Mouse (Mus musculus): ENCODE measurements around the gene Ndufv1. TPM values are rescaled to one million over a fixed set of nuclear protein-coding genes. Genes with fewer than 3 reads are reported as not detected.

Gene Ndufv1
- polyA plus RNA-seq, 1 experiment = 167 TPM

DNA sequence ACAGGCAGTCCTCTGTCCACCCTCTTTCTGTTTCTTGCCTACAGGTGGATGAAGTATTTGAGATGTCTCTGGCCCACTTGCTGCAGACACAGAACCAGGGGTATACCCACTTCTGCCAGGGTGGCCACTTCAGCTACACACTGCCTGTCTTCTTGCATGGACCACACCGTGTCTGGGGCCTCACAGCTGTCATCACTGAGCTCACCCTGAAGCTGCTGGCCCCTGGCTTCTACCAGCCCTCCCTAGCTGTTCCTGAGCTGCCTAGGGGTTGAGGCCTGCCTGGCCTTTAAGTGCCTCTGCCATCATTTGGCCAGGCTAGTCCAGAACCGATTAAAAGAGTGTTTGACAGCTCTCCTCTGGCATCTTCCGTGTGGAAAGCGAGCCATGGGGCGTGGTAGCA is 10.9 kb downstream of the Ndufv1 start:
- DNase-seq (ENCODE audit: low spot score) = no peak

DNA sequence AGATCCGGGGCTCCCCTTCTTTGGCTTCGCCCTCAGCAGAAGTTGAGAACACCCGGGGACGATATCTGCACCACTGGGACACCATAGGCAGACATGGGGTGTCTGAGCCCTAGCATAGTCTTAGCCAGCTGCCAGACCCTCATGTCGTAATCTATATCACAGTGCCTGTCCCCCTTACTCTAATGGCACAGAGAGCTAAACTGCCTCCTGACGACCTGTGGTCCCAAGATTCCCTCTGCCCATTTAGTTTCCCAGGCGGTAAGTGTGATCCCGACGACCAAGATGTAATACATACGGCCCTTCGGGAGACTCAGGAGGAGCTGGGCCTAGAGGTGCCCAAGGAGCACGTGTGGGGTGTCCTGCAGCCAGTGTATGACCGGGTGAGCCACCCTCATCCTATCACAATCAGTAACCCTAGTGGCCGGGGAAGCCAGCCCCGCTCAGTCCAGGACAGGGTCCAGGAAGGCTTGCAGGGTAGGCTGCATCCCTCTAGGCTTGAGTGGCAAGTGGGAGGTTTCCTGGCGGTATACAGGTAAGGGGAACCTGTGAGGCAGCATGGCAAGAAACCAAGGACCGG is 11.6 kb downstream of the Ndufv1 start:
- no peak for DNase-seq (ENCODE audit: low spot score)

DNA sequence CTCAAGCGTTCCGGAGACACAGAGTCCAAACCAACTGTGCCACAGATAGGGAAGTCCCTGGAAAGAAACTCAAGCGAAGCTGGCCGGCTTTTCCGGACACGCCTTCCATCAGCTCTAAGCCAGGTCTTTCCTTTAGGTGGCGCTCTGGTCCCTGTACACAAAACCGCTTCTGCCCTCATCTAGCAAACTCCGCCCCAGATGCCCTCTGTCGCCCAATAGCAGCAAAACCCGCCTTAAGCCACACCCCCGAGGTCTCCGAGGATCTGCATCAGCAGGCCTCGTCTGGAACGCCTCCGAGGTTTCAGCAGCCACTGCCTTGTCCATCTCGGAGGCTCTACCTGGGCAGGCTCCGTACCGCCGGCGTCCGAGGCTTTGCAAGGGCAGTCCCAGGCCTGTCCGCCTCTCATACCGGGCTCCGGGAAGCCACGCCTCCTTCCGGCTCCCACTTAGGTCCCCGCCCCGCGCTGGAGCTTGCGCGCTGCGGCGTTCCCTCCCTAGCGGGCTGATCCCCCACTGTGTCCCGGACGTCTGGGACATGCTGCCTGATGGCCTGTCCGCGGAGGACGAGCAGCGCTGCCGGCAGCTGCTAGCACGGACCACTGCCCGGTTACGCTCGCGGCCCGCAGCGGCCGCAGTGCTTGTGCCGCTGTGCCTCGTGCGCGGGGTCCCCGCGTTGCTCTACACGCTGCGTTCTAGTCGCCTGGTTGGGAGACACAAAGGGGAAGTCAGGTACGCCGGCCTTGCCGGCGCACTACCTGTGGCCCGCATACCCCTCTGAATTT is 12.3 kb downstream of the Ndufv1 start, which contains the start of the genes Nudt8 and Gm49405:
Nudt8 (plus strand) TSS at position 462 of the 782 bp plus-strand sequence.
Gm49405 (plus strand) TSS at position 508 of the 782 bp plus-strand sequence.
- peak; percentile 95 for DNase-seq (ENCODE audit: low spot score)

DNA sequence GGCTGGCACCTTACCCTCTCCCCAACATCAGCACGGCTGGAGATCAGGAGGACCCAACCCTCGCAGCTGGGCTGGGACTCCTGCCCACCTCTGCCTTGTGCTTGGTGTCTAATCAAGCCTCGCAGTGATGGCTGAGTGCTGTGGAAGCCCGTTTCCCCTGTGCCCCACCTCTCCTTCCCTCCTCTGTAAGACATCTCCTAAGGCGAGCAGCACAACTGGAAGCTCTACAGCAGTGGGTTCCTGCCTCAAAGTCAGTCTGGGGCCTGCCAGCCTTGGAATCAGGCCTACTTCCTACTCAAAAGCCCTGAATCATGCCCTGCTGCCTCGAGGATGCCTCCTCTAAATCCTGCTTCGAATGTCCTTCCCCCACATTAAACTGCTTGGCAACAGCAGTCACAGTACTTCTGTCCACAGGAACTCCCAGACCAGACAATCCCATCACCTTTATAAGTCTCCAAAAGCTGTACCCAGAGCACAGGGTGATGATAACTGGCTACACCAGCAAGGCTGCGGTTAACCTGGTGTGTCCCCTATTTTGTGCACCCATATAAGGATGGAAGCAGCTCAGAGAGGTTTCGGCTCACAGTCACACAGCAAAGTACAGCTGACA is 13.4 kb downstream of the Ndufv1 start:
- DNase-seq (ENCODE audit: low spot score) = no peak

DNA sequence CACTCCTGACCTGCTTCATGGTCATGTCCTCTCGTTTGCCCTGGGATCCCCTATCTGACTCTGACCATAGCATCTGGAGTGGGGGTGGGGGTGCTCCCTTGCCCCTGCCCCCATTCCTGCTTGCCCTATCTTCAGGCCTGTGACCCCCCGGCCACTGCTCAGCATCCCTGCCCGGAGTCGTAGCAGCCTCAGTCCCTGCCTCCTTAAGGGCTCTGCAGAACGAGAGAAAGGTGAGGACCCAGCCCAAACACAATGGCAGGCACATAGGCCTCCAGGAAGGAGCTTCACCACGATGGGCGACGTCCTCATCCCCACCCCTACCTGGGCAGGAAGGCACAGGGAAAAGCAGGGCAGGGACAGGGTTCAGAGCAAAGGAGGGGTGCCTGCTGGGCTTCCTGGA is 14.3 kb downstream of the Ndufv1 start:
- DNase-seq (ENCODE audit: low spot score) = no peak

DNA sequence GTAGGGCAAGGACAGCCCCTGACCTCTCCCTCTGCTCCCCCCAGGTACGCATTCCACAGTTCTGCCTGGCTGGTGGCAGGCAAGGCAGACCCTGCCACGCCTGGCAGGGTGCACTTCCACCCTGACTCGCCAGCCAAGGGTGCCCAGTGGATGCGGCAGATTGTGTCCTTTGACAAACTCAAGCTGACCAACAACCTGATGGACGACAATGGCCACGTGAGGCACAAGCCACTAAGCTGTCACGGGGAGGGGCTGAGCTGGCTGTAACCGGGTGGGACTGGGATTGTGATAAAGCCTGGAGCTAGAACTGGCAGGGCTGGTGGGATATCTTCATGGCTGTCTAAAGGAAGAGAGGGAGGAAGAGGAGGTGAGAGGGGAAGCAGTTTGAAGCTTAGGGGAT is 15.4 kb downstream of the Ndufv1 start:
- no peak for DNase-seq (ENCODE audit: low spot score)

DNA sequence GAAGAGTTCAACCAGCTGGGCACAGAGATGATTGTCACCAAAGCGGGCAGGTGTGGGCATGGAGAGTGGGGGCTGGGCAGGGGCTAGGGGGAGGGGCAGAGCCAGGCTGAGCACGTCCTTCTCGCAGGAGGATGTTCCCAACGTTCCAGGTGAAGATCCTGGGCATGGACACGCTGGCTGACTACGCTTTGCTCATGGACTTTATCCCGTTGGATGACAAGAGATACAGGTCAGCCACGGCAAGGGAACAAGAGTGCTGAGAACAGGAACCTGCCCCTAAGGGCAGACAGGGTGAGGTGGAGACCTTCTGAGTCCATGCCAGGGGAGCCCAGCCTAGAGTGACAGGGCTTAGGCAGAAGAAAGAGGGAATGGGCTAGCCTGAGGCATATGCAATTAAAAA is 15.9 kb downstream of the Ndufv1 start:
- no peak for DNase-seq (ENCODE audit: low spot score)

DNA sequence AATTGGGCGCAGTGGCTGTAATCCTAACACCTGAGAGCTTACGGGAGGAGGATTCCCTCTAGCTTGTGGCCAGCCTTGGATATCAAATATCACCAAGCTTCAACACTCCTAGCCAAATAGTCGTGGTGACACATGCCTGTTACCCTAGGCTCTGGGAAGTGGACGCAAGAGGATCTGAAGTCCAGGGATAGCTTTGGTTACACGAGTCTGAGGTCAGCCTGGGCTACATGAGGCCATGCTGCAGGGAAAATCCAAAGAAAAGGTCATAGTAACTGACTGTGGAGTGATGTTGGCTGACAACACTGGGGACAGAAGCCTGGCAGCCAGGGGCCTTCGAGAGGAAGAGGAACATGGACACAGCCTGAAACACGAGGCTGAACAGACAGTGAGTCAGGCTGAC is 16.5 kb downstream of the Ndufv1 start:
- no peak for DNase-seq (ENCODE audit: low spot score)

DNA sequence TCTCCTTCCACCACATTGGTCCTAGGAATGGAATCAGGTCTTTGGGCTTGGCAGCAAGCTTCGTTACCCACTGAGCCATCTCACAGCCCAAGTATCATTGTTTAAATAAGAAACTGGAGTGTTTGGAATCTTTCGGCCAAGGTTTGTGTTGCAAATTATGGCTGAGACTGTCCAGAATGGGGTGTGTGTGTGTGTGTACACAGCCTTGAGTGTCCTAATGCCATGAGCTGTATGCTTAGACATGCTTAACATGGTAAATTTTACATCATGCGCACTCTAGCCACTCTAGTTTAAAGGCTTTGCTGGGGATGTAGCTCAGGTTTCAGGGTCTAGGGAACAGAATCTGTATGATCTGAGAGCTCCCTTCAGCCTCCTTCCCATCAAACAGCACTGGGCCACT is 17.1 kb downstream of the Ndufv1 start:
- DNase-seq (ENCODE audit: low spot score) = no peak

DNA sequence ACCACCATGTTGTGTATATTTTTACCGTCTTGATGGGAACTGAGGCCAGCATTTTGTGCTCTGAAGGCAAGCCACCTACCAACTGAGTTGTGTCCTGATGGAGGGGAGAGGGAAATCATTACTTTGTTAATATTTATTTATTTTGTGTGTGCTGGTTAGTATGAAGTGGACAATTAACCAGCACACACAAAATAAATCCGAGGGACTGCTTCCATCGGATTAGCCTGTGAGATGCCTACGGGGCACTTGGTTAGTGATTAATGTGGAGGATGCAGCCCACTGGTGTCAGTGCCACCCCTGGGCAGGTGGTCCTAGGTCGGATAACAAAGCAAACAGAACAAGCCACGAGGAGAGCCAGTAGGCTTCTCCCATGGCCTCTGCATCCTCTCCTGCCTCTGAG is 17.7 kb downstream of the Ndufv1 start:
- DNase-seq (ENCODE audit: low spot score) = no peak

DNA sequence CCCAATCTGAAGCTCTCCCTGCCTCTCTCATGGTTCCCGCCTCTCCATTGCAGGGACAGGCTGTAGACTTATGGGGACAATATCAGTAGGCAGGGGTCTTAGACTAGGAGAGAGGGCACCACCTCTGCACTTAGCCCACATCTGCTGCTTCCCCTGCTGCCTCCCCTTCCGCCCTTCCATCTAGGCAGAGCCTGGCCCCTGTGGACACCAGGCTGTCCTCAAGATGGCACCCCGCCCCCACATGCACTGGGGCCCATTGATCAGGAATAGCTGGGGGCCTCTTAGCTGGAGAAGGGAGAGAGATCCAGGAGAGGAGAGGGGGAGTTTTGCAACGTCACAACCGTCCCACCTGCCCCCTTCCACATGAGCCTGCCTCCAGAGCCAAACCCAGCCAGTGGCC is 20.2 kb downstream of the Ndufv1 start, which contains the start of gene Tbx10:
Tbx10 (plus strand) TSS at position 337 of the 400 bp plus-strand sequence.
- DNase-seq (ENCODE audit: low spot score) = no peak

DNA sequence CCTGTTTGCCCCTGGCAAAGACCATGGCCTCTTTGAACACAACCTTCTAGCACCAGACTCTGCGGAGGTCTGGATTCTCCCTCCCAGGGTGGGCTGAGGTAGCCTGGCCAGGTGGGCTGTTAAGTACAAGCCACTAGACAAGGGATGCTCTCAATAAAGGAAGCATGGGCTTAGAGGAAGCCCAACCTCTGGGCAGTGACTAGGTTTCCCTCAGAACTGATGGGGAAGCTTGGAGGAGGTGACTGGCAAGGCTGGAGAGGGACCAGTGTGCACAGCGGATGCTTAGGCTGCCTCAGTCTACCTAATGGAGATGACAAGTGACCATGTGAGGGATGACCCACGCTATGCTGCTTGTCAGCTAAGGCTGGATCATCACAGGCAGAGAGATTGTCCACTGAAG is 20.6 kb downstream of the Ndufv1 start:
- DNase-seq (ENCODE audit: low spot score) = no peak

DNA sequence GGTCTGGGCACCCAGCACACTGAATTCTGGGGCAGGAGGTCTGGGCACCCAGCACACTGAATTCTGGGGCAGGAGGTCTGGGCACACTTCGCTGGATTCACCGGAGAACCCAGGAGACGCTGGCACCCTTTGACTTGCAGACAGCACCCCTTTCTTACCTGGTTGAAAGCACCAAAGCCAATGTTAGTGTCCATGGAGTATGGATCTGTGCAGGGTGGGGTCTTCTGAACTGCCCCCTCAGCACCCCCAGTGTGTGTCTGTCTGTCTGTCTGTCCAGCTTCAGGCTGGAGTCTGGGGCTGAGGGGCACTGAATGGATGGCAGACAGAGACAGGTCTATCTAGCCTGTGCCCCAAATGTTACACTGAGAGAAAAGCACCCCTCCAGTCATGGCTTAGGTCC is 21.0 kb downstream of the Ndufv1 start:
- no peak for DNase-seq (ENCODE audit: low spot score)

DNA sequence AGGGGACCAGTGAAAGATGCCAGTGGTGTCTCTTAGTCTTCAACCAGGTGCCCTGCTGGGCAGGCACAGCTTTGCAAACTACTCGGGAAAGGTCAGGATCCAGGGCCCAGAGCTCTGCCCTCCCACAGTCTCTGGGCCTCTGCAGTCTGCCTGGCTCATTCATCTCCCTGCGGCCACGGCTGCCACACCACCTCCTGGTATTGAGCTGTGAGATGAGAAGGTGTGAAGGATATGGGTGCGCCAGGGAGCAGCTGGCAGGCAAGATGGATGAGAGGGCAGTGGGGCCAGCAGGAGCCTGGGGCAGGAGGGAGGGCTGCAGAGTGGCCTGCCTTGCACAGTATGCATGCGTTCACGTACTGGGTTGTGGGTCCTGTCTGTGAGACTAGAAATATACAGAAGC is 21.8 kb downstream of the Ndufv1 start:
- DNase-seq (ENCODE audit: low spot score) = no peak

DNA sequence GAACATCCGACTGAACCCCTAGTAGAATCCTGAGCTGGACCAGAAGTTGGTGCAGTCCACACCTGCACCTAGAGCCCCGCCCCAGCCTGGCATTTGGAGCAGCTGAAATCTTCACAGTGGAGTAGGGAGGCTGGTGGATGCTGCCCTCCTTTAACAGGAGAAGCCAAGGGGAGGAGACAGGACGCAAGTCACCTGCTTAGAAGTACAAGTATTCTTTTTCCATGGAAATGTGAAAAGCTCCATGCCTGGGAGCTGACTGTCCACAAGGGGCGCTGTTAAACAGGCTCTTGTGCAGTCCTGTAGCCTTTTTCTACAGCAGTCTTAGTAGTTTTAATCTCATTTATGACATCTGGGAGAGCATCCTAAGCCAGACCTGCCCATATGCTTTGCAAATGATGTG is 23.9 kb downstream of the Ndufv1 start:
- no peak for DNase-seq (ENCODE audit: low spot score)

DNA sequence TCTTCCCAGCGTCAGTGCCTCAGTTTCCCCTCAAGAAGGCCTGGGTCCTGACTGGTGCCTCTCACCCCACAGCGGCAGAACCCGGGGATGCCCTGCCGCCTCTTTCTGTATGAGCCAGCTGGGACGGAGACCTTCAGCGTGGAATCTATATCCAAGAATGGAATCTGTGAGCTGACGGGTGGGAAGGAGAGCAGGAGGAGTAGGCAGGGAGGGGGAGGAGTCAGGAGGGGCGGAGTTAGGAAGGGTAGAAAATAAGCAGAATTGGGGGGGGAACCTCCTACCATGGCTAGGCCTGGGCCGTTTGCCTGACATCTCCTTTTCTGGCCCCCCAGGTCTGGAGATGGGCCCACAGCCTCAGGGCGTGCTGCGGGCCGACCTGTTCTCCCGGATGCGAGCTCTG is 24.5 kb downstream of the Ndufv1 start:
- no peak for DNase-seq (ENCODE audit: low spot score)

DNA sequence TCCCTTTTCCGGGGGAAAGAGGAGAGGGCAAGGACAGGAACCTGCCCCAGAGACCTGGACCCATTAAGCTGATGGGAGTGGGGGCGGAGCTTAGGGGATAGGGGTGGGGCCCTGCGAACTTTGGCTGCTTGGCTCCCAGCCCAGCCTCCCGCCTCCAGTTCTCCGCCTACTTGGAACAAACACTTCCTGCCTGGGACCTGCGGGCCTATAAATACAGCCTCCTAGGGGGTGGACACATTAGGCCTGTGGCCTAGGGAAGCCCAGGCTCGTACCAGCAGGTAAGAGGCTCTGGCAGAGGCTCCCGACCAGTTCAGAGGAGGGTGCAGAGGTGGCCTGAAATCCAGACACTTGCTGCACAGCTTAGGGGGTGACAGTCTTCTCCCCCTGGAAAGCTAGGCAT is 26.3 kb downstream of the Ndufv1 start, which contains the start of gene Acy3:
Acy3 (plus strand) TSS at position 237 of the 400 bp plus-strand sequence.
- DNase-seq (ENCODE audit: low spot score) = peak; percentile 48

DNA sequence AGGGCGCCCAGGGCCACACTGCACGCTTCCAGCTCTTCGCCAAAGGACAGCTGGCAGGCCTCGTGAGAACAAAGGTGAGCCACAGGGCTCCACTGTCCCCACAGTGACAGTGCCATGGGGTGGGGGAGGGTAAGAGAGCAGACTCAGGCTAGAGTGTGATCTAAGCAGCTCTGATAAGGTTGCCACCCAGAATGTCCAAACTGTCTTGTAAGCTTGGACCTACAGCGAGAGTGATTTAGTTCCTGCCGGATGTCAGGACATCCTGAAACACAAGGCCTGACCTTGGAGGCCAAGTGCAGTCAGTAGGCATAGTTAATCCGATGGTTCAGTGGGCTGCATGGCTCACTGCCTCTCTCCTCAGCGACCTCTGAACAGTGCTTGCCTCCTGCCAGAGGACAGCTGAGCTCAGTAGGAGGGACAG is 27.3 kb downstream of the Ndufv1 start:
- no peak for DNase-seq (ENCODE audit: low spot score)

DNA sequence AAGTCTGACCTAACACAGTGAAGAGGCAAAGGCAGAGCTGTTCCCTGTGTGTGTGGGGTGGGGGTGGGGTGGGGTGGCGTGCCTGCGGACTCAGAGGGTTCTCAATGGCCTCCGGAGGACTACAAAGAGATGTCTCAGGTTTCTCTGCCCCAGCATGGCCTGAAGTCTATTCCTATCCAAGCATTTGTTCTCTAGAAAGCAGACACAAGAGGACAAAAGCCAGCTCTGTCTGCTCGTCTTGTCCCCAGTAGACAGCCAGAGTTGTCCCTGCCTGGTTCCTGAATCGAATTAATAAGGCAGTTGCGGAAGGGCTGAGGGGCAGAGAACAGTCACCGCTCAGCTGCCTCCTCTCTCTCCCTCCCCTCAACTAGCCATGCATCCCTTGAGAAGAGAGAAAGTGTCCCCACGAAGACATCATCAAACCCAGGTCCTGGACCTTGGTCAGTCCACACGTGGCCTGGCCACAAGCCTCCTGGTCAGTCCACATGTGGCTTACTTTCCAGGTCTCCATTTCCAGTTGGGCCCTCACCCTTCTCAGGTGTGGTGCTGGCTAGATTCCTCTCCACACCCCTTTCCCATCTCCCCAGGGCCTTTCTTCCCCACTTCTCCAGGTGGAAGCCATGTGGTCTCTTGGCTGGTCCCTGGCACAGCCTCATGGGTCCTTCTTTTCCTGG is 28.9 kb downstream of the Ndufv1 start:
- DNase-seq (ENCODE audit: low spot score) = no peak

DNA sequence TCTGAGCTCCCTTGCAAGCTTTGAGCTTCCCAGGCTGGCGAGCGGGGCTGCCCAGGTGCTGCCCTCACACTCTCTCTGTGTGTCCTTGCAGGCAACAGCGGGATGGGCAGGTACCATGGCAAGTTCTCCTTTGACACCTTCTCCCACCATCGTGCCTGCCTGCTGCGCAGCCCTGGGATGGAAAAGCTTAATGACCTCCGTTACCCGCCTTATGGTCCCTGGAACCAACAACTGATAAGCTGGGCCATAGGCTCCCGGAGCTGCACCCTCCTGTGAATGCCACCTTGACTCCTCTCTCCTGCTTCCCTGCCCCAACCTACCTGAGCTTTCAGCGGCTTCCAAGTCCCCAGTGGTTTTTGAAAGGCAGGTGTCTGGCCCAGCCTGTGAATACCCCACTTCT is 31.7 kb downstream of the Ndufv1 start:
- DNase-seq (ENCODE audit: low spot score) = no peak

DNA sequence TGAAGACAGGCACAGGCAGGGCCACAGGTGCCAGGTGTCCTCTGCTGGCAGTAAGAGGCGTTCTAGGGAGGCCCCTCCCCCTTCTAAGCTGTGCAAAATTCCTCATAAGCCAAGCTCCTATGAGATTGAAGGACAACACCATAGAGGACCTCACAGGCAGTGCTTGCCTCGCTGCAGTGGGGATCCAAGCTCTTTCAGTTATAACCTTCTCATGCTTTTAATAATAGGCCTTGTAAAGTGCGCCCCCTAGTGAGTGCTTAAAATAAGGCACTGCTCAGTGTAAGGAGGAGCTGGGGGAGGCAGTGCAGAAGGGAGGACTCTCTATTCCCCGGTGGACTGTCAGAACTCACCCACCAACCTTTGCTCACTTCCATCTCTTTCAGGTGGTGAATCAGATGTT is 32.3 kb downstream of the Ndufv1 start:
- DNase-seq (ENCODE audit: low spot score) = no peak

DNA sequence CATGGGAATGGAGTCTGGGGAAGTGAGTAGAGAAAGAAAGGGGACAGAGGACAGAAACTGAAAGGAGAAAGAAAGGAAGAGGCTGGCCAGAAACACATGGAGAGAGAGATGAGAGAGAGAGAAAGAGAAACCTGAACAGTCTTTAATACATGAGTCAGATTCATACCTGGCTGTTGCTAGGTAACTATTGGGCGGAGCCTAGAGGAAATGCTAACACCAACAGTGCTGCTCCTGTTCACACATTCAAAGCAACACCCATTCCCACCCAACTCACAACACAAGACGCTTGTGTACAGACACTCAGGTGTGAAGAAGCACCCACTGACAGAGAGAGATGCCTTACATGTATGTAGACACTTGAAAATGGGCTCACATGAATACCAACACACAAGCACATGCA is 36.7 kb downstream of the Ndufv1 start:
- DNase-seq (ENCODE audit: low spot score) = no peak

All from urinary bladder, adult 2 months (tissue).